Mouse (Mus musculus) CD4-positive helper T cell, adult 2 months (primary cell): ENCODE data around the gene Adtrp.

ENCODE experiments used
- DNase-seq: peaks from one replicate; pipeline ENCODE4 v3.0.0-alpha.2; 2012; ENCODE audit warnings: low read depth, missing footprints, low spot score

Adtrp gene

GRCm38 (mm10) chr13:41847516-41848126 lies at the start of gene Adtrp:
Adtrp (minus strand) TSS chr13:41847684.
- no peak for DNase-seq

GRCm38 (mm10) chr13:41892016-41892415 lies 44.5 kb upstream of the Adtrp start:
- no peak for DNase-seq

- DNase-seq: no peak
These were observed 43.1 kb upstream of the Adtrp start for GRCm38 (mm10) chr13:41890618-41891017.

GRCm38 (mm10) chr13:41890111-41890600 lies 42.7 kb upstream of the Adtrp start:
- no peak for DNase-seq

- DNase-seq: no peak
These were observed 41.2 kb upstream of the Adtrp start for GRCm38 (mm10) chr13:41888644-41889043.

GRCm38 (mm10) chr13:41886120-41886519 lies 38.6 kb upstream of the Adtrp start:
- no peak for DNase-seq

- DNase-seq: no peak
These were observed 36.3 kb upstream of the Adtrp start for GRCm38 (mm10) chr13:41883665-41884291.

- no peak for DNase-seq
These were observed 33.7 kb upstream of the Adtrp start for GRCm38 (mm10) chr13:41881201-41881600.

- no peak for DNase-seq
These were observed 33.0 kb upstream of the Adtrp start for GRCm38 (mm10) chr13:41880525-41880924.

- no peak for DNase-seq
These were observed 25.2 kb upstream of the Adtrp start for GRCm38 (mm10) chr13:41872686-41873085.

GRCm38 (mm10) chr13:41872161-41872562 lies 24.7 kb upstream of the Adtrp start:
- no peak for DNase-seq

GRCm38 (mm10) chr13:41867533-41867932 lies 20.0 kb upstream of the Adtrp start:
- DNase-seq: no peak

- DNase-seq: no peak
These were observed 18.1 kb upstream of the Adtrp start for GRCm38 (mm10) chr13:41865575-41865974.

GRCm38 (mm10) chr13:41865071-41865470 lies 17.6 kb upstream of the Adtrp start:
- no peak for DNase-seq

GRCm38 (mm10) chr13:41860603-41861405 lies 13.3 kb upstream of the Adtrp start:
- DNase-seq: no peak

GRCm38 (mm10) chr13:41855206-41856185 lies 8.0 kb upstream of the Adtrp start:
- no peak for DNase-seq

GRCm38 (mm10) chr13:41850727-41851378 lies 3.4 kb upstream of the Adtrp start:
- no peak for DNase-seq

- DNase-seq: no peak
These were observed 968 bp downstream of the Adtrp start for GRCm38 (mm10) chr13:41846516-41846915.

- no peak for DNase-seq
These were observed 2.5 kb downstream of the Adtrp start for GRCm38 (mm10) chr13:41845013-41845412.

- no peak for DNase-seq
These were observed 3.4 kb downstream of the Adtrp start for GRCm38 (mm10) chr13:41844071-41844470.
